Mouse (Mus musculus) embryonic facial prominence, embryonic 15.5 days (tissue): ENCODE results near the gene Unk. TPM values are rescaled to one million over a fixed set of nuclear protein-coding genes. Genes with fewer than 3 reads are reported as not detected.

Experiments
- ATAC-seq: fragments of 200-750 bp; cut with Nextera tagmentation; 2 replicates; pipeline ENCODE4 v1.8.0; 2017; ENCODE audit warnings: low read depth, moderate TSS enrichment; ENCODE audit not compliant: insufficient number of reproducible peaks, low FRiP score, low TSS enrichment
- H3K27ac ChIP-seq: fragments of 300-500 bp; sonication (generic); replicated peaks from 2 replicates; pipeline ENCODE4 v1.5.1; 2015; ENCODE audit warnings: mild to moderate bottlenecking, inconsistent platforms
- H3K27me3 ChIP-seq: fragments of 300-500 bp; sonication (generic); 2 replicates; pipeline ENCODE4 v1.6.1; 2015; ENCODE audit warnings: inconsistent platforms
- H3K36me3 ChIP-seq: fragments of 300-500 bp; sonication (generic); 2 replicates; pipeline ENCODE4 v1.6.1; 2015; ENCODE audit warnings: mild to moderate bottlenecking, inconsistent platforms
- H3K4me1 ChIP-seq: fragments of 300-500 bp; sonication (generic); 2 replicates; pipeline ENCODE4 v1.6.1; 2015; ENCODE audit warnings: inconsistent platforms
- H3K4me2 ChIP-seq: fragments of 300-500 bp; sonication (generic); replicated peaks from 2 replicates; pipeline ENCODE4 v1.6.1; 2015; ENCODE audit warnings: mild to moderate bottlenecking, inconsistent platforms
- H3K4me3 ChIP-seq: fragments of 300-500 bp; sonication (generic); replicated peaks from 2 replicates; pipeline ENCODE4 v1.5.1; 2015; ENCODE audit warnings: mild to moderate bottlenecking, inconsistent platforms
- H3K9ac ChIP-seq: fragments of 300-500 bp; sonication (generic); 2 replicates; pipeline ENCODE4 v1.6.1; 2015; ENCODE audit warnings: inconsistent platforms
- H3K9me3 ChIP-seq: fragments of 300-500 bp; sonication (generic); replicated peaks from 2 replicates; pipeline ENCODE4 v1.6.1; 2016; ENCODE audit warnings: inconsistent platforms
- WGBS: fragments of 180-500 bp; shearing (Covaris S2); methylation state at CpG from one replicate; pipeline ENCODE4 v1.1.7; 2015; 5-methylcytosine and 5-hydroxymethylcytosine counted together
- polyA plus RNA-seq: library from polyadenylated mRNA; unstranded; fragments of >200 nt; fragmentation: Nextera tagmentation; extraction: Ambion mirVana; gene quantifications from 2 replicates; pipeline ENCODE4 v1.2.1, GENCODE M21; 2015

The Unk gene
- polyA plus RNA-seq, 1 experiment from 2014 or later: 42.2 TPM

DNA sequence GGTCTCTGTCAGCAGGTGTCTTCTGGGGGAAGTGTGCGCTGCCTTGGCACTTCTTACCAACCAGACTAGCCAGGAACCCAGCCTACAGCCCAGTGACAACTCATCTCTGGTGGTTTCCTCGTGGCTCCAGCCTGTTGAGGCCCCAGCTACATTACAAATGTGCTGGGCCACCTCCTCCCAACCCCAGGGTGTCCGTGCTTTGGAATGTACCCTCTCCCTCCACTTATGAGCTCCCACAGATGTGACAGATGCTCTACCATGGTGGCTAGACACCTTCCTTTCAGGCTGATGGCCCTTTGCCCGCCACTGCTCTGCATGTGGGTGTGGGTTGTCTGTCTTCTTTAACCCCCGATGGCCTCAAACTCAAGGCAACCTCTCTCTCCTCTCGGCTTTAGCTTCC, 28.4 kb upstream of the Unk start:
- no peak overlapping the region for H3K9ac ChIP-seq
- no peak overlapping the region for H3K4me2 ChIP-seq
- 69% methylated on average over 6 of the region's 6 CpGs for WGBS
- no peaks in the 10 kb centered on the region for H3K27me3 ChIP-seq
- no peak for ATAC-seq
- H3K4me3 ChIP-seq: no peak overlapping the region
- H3K27ac ChIP-seq: no peak overlapping the region
- no peaks in the 10 kb centered on the region for H3K9me3 ChIP-seq
- H3K4me1 ChIP-seq: peaks cover 40% of the 10 kb centered on the region
- H3K36me3 ChIP-seq: 0 out of 2 replicates have a peak, but pooled peaks cover 2% of the 10 kb centered on the region

DNA sequence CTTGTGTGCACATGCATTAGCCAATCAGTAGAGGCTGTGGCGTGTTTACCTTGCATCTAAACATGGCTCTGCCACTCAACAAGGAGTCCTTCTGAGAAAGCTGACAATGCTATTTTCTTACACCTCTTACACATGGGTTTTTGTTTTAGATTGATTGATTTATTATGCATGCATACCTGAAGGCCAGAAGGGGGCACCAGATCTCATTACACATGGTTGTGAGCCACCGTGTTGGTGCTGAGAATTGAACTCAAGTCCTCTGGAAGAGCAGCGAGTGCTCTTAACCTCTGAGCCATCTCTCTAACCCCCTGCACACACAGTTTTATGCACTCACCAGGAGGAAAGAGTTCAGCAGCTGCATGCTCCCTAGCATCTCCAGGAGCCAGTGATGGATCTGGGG, 27.2 kb upstream of the Unk start:
- WGBS: 84% methylated on average over 3 of the region's 3 CpGs
- no peak overlapping the region for H3K4me3 ChIP-seq
- no peak overlapping the region for H3K4me2 ChIP-seq
- no peaks in the 10 kb centered on the region for H3K27me3 ChIP-seq
- H3K27ac ChIP-seq: no peak overlapping the region
- no peak for ATAC-seq
- no peak overlapping the region for H3K9ac ChIP-seq
- peaks cover 14% of the 10 kb centered on the region; the same call in 1 of the 2 replicates for H3K36me3 ChIP-seq
- H3K4me1 ChIP-seq: peaks cover 43% of the 10 kb centered on the region
- no peaks in the 10 kb centered on the region for H3K9me3 ChIP-seq

DNA sequence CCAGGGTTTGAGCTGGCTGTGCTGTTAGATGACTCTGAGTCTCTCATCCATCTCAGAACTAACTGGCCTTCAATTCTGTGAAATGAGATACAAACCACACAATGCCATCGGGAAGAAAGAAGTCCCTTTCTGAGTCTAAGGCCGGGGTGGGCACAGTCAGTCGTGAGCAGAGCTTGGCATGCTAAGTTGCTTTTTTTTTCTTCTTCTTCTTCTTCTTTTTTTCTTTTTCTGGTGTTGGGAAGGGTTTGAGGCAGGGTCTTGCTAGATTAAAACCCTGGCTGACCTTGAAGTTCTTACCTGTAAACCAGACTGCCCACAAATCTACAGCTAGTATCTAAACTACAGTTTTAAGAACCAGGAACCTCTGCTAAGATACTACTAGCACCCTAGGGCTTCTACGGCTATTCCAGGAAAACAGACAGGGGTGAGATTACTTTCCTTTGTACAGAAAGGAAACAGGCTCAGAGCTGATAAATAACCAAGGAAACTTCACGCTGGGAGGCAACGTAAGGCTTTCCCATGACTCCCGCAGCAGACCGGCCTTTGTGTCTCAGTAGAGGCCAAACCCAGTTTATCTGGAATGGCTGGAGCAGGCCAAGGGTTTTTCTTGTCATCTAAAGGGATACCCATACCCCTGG, 25.8 kb upstream of the Unk start:
- H3K27ac ChIP-seq: peak overlapping the region; percentile 85
- no peaks in the 10 kb centered on the region for H3K9me3 ChIP-seq
- 30% methylated on average over 8 of the region's 8 CpGs for WGBS
- no peak for ATAC-seq
- peak overlapping the region; percentile 40 for H3K4me3 ChIP-seq
- H3K36me3 ChIP-seq: peaks cover 28% of the 10 kb centered on the region
- H3K27me3 ChIP-seq: no peaks in the 10 kb centered on the region
- peak overlapping the region; percentile 42; the same call in 1 of the 2 replicates for H3K9ac ChIP-seq
- peak overlapping the region; percentile 69 for H3K4me2 ChIP-seq
- H3K4me1 ChIP-seq: peaks cover 50% of the 10 kb centered on the region

DNA sequence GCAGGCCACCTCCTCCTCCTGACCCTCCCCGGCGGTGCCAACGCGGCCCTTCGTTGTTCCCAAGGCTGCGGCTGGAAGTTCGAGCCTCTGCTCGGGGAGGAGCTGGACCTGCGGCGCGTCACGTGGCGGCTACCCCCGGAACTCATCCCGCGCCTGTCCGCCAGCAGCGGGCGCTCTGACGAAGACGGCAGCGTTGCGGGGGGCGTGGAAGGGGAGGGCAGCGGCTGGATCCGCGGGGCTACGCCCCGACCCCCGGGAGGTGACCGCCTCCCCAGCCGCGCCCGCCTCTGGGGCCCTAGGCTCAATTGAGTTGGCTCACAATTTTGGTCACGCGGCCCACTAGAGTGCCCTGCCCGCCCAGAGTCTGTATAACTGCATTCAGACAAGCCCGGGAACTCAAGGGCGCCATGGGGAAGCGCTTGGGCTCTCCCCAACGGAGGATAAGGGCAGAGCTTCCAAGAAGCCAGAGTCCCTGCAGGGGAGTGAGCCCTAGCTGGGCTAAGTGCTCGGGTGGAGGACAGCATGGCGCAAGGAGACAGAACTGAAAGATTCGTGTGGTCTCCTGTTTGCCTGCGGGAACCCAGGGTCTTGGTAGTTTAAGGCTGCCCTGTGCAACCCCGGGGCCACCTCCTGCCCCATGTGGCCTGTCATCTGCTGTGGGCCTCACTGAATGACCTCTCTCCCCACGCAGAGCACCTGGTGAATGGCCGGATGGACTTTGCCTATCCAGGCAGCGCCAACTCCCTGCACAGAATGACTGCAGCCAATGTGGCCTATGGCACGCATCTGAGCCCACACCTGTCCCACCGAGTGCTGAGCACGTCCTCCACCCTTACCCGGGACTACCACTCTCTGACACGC, 25.1 kb upstream of the Unk start:
- peak overlapping the region; percentile 85 for H3K27ac ChIP-seq
- peak; percentile 80 for ATAC-seq
- 4% methylated on average over 54 of the region's 54 CpGs for WGBS
- peaks cover 47% of the 10 kb centered on the region for H3K4me1 ChIP-seq
- H3K4me3 ChIP-seq: peak overlapping the region; percentile 40
- no peaks in the 10 kb centered on the region for H3K9me3 ChIP-seq
- peaks cover 35% of the 10 kb centered on the region for H3K36me3 ChIP-seq
- peak overlapping the region; percentile 69 for H3K4me2 ChIP-seq
- H3K27me3 ChIP-seq: no peaks in the 10 kb centered on the region
- peak overlapping the region; percentile 42 for H3K9ac ChIP-seq

DNA sequence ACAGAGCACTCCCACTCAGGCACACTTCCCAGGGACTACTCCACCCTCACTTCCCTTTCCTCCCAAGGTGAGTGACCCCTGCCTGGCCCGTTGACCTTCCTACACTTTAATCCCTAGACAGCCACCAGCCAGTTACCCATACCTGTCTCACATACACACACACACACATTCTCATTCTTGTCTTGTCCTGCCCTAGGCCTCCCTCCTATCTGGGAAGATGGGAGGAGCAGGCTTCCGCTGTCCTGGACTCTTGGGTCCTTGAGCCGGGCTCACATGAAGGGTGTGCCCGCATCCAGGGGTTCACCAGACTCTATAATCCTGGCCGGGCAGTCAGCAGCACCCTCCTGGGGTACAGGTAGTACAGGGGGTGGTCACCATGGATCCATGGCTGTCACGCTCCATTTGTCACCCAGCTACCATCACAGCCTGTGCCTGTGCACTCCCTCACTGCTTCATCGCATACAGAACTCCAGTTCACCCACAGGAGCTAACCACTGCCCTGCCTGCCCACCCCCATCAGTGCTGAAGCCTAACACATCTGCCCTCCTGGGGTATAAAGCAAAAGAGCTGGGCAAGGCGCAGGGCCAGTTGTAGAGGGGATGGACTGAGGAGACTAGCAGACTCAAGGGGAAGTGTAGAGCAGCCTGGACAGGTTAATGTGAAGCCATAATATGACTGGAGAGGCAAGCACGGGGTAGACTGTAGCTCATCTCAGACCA, 24.3 kb upstream of the Unk start:
- WGBS: 58% methylated on average over 9 of the region's 9 CpGs
- H3K9me3 ChIP-seq: no peaks in the 10 kb centered on the region
- H3K4me1 ChIP-seq: peaks cover 44% of the 10 kb centered on the region
- H3K4me2 ChIP-seq: peak overlapping the region; percentile 69
- no peaks in the 10 kb centered on the region for H3K27me3 ChIP-seq
- ATAC-seq: no peak
- H3K9ac ChIP-seq: 0 out of 2 replicates have a peak overlapping the region, but pooled peaks have one; percentile 28
- H3K36me3 ChIP-seq: peaks cover 37% of the 10 kb centered on the region
- H3K27ac ChIP-seq: peak overlapping the region; percentile 85
- H3K4me3 ChIP-seq: peak overlapping the region; percentile 40

DNA sequence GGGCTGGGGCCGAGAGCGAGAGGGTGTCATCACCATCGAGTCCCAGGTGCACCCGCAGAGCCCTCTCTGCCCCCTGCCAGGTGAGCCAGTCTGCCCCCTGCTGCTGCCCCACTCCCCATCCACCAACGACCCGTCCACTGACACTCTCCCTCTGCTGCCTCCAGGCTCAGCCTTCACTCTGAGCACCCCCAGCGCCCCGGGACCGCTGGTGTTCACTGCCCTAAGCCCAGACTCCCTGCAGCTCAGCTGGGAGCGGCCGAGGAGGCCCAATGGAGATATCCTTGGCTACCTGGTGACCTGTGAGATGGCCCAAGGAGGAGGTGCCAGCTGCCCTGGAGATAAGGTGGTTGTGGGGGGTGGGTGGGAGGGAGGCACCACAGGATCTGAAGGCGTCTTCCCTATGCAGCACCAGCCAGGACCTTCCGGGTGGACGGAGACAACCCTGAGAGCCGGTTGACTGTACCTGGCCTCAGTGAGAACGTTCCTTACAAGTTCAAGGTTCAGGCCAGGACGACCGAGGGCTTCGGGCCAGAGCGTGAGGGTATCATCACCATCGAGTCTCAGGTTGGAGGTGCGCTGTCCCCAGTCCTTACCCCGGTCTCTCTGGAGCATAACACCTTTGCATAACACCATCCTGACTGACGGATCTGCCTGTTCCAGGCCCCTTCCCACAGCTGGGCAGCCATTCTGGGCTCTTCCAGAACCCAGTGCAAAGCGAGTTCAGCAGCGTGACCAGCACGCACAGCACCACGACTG, 22.8 kb upstream of the Unk start:
- Histone ChIP-seq H3K4me2 (no peak overlapping the region), H3K27ac (no peak overlapping the region), H3K9me3 (no peaks in the 10 kb centered on the region), H3K4me3 (no peak overlapping the region), H3K9ac (no peak overlapping the region), H3K36me3 (peaks cover 37% of the 10 kb centered on the region), H3K27me3 (no peaks in the 10 kb centered on the region), H3K4me1 (peaks cover 57% of the 10 kb centered on the region)
- ATAC-seq: no peak
- WGBS: 86% methylated on average over 28 of the region's 28 CpGs

DNA sequence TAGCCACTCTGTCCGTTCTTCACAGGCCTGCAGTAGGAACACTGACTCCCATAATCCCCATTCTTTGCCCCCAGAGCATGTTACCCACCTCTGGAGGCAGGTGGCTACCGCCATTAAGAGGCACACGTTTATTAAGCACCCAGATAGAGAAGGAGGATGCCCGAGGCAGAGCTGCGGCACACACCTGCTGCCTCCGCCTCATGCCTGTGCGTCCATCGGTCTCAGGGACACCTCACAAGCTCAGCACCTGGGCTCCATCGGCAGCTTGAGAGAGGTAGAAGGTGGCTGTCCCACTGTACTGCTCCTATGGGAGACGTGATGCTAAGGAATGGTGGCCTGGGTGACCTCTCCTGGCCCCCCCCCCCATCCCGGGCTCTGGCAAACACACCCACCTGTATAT, 21.7 kb upstream of the Unk start:
- Histone ChIP-seq H3K4me3 (no peak overlapping the region), H3K36me3 (peaks cover 37% of the 10 kb centered on the region), H3K27ac (no peak overlapping the region), H3K9ac (no peak overlapping the region), H3K27me3 (no peaks in the 10 kb centered on the region), H3K9me3 (no peaks in the 10 kb centered on the region), H3K4me2 (no peak overlapping the region), H3K4me1 (peaks cover 62% of the 10 kb centered on the region)
- WGBS: 82% methylated on average over 11 of the region's 11 CpGs
- ATAC-seq: no peak

DNA sequence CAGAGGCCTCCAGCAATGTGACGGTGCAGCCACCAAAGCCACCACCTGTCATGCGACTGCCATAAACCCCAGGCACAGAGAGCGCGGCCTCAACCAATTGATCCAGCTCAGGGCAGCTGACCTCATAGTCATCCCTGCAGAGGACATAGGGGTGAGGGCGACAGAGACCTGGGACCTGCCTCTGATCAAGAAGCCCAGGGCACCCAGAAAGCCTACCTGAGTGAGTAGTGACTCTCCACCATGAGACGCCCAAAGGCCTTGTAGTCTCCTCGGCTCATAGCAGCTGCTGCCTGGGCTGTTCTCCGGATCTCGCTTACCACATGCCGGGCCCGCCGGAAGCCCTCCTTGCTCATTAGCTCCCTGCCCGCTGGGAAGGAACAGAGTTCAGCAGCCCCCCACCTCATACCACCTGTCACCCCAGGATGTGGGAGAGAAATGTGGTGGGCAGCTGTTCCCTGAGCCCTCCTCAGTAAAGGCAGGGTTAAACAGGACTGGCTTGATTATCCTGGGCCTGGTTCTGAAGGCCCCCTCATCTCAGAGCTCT, 21.2 kb upstream of the Unk start:
- no peak for ATAC-seq

DNA sequence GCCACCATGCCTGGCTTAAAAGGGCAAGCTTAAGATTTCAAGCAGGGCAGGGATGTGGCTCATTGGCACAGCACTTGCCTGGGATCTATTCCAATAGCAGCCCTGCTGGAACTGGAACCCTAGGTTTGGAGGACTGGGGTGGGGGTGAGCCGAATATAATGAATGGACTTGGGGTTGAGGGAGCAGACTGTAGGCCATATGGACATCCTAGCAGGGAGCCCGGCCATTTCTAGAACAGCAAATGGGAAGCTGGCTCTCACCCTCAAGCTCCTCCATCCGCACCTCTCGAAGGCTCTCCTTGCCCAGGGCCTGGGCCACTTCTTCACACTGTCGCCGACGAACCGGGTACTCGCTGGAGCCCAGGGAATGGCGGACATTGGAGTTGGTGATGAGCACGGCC, 20.5 kb upstream of the Unk start:
- H3K4me2 ChIP-seq: no peak overlapping the region
- ATAC-seq: no peak
- H3K36me3 ChIP-seq: peaks cover 37% of the 10 kb centered on the region
- no peak overlapping the region for H3K9ac ChIP-seq
- H3K27me3 ChIP-seq: no peaks in the 10 kb centered on the region
- no peak overlapping the region for H3K27ac ChIP-seq
- no peaks in the 10 kb centered on the region for H3K9me3 ChIP-seq
- H3K4me1 ChIP-seq: peaks cover 53% of the 10 kb centered on the region
- WGBS: 95% methylated on average over 11 of the region's 11 CpGs
- no peak overlapping the region for H3K4me3 ChIP-seq

More for the DNA sequence above, 21.2 kb upstream of the Unk start:
- Histone ChIP-seq H3K4me1 (peaks cover 61% of the 10 kb centered on the region), H3K9me3 (no peaks in the 10 kb centered on the region), H3K9ac (no peak overlapping the region), H3K36me3 (peaks cover 37% of the 10 kb centered on the region), H3K4me3 (no peak overlapping the region), H3K4me2 (no peak overlapping the region), H3K27me3 (no peaks in the 10 kb centered on the region), H3K27ac (no peak overlapping the region)
- 86% methylated on average over 13 of the region's 13 CpGs for WGBS

DNA sequence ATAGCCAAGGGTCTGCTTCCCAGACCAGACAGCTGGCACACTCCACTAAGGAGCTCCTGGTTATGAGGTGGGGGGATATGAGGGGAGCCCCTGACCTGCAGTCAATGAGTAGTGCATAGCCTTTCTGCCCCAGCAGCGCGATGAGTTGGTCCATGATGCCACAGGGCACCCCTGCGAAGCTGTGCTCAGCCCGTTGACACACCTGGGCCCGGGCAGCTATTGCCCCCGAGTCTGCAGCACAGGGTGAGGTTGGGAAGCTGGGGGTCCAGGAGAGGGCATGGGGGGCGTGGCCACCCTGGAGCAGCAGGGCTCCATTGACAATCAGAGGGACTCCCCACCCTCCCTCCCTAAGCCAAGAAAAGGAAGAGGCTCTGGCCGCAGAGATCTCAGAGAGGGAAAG, 20.0 kb upstream of the Unk start:
- no peak overlapping the region for H3K9ac ChIP-seq
- H3K36me3 ChIP-seq: peaks cover 37% of the 10 kb centered on the region
- no peak for ATAC-seq
- H3K27ac ChIP-seq: no peak overlapping the region
- peaks cover 48% of the 10 kb centered on the region for H3K4me1 ChIP-seq
- no peaks in the 10 kb centered on the region for H3K27me3 ChIP-seq
- H3K4me3 ChIP-seq: no peak overlapping the region
- WGBS: 88% methylated on average over 8 of the region's 8 CpGs
- H3K4me2 ChIP-seq: no peak overlapping the region
- no peaks in the 10 kb centered on the region for H3K9me3 ChIP-seq
